Mouse (Mus musculus) spleen, postnatal 10 days (tissue): ENCODE measurements at regions not wholly inside any gene's neighbourhood (a gene's known extent, or its start where the extent isn't known, plus 50 kb on each side); places are given as distances from the start of the nearest gene placed in this dataset.

Source experiments
- DNase-seq, 2 experiments: peaks; one replicate each; pipeline ENCODE4 v3.0.0; 2021 to 2022; ENCODE audit warnings: low spot score in 2 of 2

DNA sequence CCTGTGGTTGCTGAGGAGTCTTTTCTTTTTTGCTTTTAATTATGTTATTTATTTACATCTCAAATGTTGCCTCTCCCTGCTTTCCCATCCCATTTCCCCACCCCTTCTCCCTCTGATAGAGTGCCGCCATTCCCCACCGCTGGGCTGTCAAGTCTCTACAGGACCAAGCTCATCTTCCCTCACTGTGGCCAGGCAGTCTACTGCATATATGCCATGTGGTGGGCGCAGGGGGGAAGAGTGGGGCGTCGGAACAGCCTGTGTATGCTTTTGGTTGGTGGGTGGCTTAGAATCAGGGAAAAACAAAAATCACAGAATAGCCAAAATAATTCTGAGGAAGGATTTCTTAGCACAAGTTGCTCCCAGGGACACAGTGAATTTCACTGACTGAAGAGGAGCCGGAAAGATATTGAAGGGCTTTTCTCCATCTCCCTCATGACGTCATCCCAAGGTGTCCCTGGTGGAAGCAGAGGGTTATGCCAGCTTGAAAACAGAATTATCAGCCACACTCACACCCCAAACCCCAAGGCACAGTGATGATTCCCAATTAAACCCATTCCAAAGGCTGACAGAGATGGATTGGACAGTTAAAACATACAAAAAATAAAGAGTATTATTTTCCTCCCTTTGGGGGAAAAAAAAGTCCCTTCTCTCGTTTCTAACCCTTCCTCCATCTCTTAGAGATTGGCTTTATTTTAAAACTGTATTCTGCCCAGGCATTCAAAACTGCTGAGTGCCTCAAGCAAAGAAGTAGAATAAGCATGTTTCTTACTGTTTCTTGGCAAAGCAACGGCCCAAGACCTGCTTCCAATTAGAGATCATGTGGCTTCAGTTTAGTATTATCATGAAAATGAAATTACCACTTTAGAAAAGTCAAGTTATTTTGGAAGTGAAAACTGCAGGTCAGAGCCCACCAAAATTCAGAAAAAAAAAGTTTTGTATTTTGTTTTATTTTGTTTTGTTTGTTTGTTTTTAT is 232.0 kb downstream of the Clic5 start:
- no peak for DNase-seq

DNA sequence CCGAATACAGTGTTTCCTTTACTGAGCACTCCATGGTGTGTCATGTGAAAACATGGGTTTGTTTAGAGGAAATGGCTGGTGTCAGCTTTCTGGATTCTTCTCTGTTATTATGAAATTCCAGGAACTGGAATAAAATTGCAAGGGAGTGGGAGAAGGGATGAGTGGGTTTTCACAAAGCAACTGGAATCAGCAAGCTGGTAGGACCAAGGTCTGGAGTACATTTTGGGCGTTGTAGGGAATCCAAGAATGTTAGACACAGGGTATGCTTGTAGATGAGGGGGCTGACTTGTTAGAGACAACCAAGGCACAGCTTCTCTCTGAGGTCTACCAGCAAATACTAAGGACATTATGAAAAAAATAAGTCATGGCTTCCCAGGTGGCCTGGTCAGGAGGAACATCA is 233.8 kb downstream of the Clic5 start:
- no peak for DNase-seq

DNA sequence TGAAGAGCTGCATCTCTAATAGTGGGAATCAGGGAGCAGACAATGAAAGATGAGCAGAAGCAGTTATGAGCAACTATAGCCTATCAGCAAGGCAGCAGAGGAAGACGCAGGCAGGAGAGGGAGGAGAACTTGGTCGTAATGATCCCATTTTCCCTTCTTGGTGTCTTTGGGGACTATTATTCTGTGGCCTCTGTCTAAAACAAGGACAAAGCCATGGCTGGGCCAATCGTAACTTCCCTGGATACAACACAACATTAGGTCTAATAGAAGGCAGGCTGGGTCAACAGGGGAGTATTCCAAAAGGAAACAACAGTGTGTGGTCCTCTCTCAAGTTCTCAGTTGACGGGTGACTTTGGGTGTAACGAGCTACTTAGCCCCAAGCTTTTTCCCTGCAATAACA is 234.5 kb downstream of the Clic5 start:
- DNase-seq = no peak

DNA sequence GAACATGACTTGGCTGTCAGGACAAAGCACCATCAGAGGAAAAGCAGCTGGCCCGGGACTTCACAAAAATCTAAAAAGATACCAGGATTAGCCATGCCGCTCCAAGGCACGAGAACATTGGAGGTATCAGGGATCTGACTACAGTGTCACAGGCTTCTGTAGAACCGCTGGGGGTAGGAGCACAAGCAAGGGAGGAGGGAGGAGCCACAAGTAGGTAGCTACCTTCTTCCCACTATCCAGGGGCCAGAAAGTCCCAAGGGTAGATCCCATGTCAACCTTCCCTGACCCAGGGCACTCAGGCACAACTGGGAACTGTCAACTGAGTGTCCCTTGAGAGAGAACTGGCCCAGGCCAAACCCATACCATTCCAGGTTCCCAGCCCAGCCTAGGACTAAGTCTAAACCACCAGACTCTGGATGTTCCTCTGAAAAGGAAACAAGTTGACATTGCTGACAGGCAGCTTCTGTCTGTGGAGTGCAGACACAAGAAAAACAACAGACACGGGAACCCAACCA is 235.1 kb downstream of the Clic5 start:
- DNase-seq = no peak

DNA sequence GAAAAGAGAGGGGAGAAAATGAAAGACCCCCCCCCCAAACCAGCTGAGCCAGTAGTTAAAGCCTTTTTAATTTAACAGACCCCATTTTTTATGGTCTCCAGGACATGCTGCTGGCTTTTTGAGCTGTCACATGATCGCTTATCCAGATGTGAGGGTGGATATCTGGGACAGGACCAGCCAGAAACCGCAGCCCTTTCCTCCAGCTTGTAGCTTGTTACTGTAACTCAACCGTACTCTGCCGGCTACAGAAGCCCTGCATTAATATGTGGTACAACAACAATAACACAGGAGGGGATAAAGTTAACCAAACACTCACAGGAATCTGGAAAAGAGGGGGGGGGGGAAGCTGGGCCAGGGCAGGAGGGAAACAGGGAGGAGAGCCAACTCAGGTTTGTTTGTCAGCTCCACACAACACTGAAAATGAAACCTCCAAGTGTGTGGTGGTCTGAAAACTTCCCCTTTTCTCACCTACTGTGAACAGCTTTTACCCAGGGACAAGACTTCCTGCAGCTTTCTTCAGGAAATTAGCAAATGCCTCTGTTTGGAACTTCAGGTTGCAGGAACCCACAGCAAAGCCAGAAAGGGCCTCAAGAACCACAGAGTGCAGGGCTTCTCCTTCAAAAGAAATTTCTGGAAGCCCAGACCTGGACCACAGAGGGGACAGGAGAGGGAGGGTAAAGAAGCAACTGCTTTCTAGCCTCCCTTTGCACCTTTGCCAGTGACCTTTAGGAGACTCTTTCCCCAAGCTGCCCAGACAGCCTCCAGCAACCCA is 244.3 kb downstream of the Clic5 start:
- no peak for DNase-seq

DNA sequence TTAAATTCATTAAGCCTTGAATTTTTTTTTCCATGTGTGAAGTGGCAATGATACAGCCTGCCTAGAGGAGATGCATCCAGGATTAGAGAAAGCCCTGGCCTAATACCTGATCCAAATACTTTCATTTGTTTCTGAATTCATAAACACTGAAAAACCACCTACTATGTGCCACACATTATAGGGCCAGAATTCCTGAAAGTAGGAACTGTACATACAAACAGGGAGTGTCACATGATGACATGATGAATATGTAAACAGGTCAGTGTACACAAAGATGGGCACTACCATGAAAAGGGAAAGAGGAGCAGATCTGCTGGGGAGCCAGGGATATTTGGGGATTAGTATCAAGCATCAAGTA is 244.9 kb downstream of the Clic5 start:
- DNase-seq = no peak

DNA sequence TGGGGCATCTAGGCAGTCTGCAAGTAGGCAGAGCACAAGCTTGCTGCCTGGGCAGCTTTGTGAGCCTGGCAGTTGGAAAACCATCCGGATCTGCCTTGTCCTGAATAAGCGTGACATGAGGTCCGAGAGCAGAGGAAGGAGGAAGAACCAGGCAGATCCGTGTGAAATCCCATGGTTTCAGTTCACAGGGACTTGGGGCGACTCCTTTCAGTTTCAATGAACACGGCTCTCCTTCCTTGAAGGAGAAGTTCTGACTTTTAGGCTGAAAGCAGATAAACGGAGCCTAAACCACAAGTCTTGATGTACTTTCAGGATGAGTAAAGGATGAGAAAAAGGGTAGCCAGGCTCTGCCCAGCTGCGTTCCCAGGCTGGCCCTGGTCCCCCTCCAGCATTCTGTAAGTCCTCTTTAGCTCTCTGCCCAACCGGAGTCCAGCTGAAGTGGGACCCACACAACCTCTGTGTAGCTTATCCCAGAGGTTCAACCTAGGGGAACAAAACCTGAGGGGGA is 248.2 kb downstream of the Clic5 start:
- no peak for DNase-seq

DNA sequence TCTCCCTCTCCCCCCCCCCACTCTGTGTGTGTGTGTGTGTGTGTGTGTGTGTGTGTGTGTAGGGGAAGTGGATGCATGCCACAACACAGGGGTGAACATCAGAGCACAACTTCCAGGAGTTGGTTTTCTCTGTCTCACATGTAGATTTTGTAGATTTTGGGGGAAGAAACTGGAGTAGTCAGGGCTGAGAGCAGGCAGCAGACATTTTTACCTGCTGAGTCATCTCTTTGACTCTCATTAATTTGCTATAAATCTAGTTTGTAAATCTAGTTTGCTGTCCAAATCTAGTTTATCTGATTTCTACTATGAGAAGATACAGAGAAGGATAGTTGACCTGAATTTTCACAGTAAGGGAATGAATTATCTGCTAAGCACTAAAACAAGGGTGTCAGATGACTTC is 250.1 kb downstream of the Clic5 start:
- DNase-seq = no peak

DNA sequence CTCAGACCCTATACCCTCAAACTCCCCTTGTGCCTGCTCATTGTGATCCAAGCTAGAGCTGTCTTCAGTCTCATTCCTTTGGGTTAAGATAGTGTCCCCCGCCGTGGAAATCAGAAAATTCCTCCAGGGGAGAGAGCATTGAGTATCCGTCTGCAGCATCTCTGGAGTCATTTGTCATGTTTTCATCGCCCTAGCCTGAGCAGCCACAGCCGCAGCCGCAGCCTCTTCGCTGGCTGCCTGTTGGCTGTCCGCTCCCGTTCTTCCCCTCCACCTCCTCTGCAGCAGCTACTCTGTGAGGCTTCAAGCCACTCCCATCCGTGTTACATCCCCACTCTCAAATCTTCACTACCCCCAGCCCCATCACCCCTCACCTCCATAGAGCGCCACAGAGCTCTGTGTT is 255.1 kb downstream of the Clic5 start:
- DNase-seq = no peak

DNA sequence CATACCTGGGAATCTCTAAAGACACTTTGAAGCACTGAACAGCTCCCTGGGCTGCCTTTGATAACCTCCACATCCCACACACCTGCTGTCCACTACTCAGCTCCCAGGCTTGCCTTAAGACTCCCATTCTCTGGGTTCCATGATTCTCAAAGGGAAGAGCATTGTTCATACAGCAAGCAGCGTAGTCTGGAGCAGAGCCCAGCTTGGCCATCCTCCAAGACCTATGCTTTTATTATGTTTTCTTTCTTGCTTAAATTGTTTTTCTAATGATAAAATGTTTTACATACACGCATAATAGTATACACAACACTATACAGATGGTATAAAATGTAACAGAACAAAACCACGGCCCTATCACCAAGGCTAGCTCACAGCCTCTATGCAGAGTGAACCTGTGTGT is 257.0 kb downstream of the Clic5 start:
- DNase-seq = no peak
